Mouse (Mus musculus) kidney, adult 18-20 months (tissue): ENCODE measurements at regions not wholly inside any gene's neighbourhood (a gene's known extent, or its start where the extent isn't known, plus 50 kb on each side); places are given as distances from the start of the nearest gene placed in this dataset.
A peak's percentile ranks its signal among the peaks of the same experiment; 100 is the strongest.
"Not testable (repeated sequence)": the region's sequence is repeated elsewhere in the genome, so short reads cannot be mapped to it uniquely, and the experiment has no call there.

Experiments
- DNase-seq: peaks from one replicate; pipeline ENCODE4 v3.0.0; 2021

GRCm38 (mm10) chr2:128270377-128271129, 144.7 kb downstream of the Bcl2l11 start:
- DNase-seq: no peak

DNA sequence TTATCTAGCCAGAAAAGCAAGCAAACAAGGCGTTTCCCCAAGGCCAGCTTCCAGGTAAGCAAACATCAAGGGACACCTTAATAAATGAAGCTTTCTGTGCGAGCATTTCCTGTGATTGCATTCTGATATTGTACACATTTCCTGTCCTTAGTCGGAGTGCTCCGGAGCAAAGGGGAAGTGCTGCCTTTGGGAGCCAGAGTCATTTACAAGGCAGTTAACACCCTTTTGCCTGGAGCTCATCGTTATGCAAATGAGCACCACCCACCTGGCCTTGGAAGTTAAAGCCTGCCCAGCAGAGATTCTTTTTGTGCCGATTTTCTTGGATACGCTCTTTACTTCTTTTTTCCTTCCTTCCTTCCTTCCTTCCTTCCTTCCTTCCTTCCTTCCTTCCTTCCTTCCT, 147.0 kb downstream of the Bcl2l11 start:
- DNase-seq: no peak

DNA sequence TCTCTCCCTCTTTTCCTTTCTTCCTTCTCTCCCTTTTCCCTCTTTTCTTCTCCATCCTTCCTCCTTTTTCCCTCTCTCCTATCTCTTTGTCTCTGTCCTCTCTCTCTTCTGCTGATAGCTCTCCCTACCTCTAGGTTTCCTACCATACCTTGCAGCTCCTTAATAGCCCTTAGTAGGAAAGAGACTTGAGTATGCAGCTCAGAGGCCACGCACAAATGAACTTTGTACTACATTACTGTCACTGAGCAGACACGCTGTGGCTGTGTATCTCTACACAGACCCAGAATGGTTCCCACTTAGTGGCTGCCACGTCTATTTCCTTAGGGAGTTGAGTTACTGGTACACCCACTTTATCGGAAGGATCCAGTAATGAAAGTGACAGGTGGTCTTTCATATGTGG, 147.5 kb downstream of the Bcl2l11 start:
- DNase-seq: no peak

- no peak for DNase-seq
These were observed 150.5 kb downstream of the Bcl2l11 start for GRCm38 (mm10) chr2:128276337-128276736.

GRCm38 (mm10) chr2:128277387-128278123, 151.7 kb downstream of the Bcl2l11 start:
- no peak for DNase-seq

DNA sequence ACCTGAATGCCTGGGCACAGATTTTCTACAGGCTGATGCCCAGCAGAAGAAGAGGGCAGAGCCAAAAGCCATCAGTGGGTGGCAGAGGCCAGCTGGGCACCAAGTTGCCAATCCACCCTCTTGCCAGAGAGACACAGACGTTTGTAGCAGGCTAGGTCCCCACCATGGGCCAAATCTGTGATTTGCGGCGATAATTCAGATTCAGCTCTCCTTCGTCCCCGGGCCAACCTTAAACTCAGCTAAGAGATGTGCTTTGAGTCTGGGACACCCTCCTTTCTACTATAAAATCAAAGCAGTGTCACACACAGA, 152.2 kb downstream of the Bcl2l11 start:
- DNase-seq: no peak

DNA sequence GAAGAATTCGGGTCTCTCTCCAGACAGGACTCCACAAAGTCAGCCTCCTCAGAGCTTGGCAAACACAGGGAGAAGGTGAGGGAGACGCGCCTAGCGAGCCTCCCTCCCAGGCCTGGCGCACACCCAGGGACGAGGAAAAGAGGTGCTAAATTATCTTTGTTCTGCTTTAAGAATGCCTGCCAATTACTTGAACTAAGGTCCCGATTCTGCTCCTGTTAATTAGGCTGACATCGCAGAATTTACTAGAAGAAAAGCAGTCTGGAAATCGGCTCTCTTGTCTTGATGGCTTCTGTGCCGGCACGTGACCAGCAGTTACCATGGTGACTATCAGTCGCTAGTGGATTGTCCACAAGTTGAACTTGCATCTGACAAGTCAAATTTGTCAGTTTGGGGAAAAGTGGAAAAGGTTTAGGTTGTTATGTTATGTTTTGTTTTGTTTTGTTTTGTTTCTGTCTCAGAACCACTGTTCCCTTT, 152.8 kb downstream of the Bcl2l11 start:
- DNase-seq: no peak

GRCm38 (mm10) chr2:128279127-128279710, 153.4 kb downstream of the Bcl2l11 start:
- DNase-seq: no peak

- no peak for DNase-seq
These were observed 156.8 kb downstream of the Bcl2l11 start for GRCm38 (mm10) chr2:128282591-128282990.

- peak; percentile 76 for DNase-seq
These were observed 159.1 kb downstream of the Bcl2l11 start for GRCm38 (mm10) chr2:128284822-128285421.

- DNase-seq: no peak
These were observed 159.6 kb downstream of the Bcl2l11 start for GRCm38 (mm10) chr2:128285457-128285856.

DNA sequence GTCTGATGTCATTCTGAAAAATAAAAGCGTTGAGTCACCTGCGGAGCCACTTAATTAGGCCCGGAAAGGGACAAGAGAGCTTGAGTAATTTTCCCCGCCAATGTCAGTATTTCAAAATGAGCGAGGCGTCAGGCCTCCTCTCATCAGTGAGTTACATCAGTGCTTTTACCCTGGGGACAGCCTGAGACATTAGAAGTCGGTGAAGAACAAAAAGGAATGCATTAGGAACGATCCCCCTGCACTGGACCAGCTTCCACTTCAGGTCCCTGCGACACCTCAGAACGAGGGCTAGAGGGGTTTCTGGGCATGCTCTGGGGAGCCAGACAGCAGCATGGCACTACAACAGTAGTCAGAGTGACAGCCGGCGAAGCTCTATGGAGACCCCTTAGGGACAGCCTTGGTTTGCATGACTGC, 162.3 kb downstream of the Bcl2l11 start:
- DNase-seq: no peak

DNA sequence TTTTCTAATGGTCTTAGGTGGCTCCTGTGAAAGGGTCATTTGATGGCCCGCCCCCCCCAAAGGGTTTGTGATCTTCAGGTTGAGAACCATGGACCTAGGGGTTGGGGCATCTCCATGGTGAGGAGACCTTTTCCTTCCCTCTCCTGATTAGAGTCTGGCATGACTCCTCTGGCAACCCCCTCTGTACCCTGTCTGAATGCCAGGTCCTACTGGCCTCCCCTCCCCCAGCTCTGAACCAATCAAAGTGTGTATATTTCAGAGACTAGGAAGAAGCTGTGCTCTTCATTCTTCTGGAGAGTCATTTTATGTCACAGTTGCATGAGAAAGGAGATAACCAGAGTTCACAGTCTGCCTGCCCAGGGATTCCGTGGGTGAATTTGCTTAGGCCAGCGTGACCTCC, 164.8 kb downstream of the Bcl2l11 start:
- no peak for DNase-seq

GRCm38 (mm10) chr2:128294610-128295009, 168.8 kb downstream of the Bcl2l11 start:
- DNase-seq: no peak

DNA sequence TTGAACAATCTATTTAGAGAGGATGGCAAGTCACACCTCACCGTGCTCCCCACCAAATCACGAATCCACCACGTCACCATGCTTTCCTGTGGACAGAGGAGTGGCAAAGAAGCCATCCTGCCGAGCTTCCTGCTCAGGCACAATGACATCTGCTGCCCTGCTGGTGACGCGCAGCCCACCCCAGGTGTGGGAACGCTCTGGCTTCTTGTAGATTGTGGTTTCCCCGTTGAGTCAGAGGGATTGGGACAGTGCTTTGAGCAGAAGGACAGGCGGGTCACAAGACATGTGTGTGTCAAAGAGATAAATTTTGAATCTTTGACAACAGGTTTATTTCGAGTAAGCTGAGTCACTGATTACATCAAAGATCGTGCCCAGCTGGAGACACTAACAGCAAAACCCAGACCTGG, 169.2 kb downstream of the Bcl2l11 start:
- no peak for DNase-seq

DNA sequence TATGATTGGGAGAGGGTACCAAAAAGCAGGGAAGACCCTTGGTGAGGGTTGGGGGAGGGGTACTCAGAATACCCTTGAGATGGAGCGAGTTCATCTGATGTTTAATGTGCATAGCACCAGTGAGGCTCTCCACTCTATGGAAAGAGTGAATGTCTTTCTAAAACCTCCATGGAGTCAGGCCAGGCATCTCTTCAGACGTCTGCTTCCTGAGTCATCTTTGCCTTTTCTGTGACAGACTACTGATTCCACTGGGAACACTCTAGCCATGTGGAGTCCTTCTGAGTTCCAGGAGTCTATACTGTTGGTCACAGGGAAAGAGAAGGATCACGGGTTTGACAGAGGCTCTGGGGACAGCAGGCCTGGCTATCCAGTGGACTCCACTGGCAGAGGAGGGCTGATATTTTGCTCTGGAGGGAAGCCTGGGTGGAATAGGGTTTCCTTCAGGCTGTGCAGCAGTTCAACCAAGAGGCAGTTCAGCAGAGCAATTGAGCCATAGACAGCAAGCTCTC, 169.9 kb downstream of the Bcl2l11 start:
- no peak for DNase-seq

DNA sequence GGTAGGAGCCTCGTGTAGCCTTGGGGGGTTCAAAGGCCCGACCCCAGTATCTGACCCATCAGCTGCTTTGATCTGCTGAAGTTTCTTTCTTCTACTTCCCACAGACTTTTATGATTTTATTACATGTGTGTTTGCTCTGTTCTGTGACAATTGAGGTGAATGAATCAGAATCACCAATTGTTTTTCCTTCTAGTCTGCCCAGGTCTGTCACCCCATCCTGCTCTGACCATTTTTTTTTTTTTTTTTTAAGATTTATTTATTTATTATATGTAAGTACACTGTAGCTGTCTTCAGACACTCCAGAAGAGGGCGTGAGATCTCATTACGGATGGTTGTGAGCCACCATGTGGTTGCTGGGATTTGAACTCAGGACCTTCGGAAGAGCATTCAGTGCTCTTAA, 170.6 kb downstream of the Bcl2l11 start:
- not testable (repeated sequence) for DNase-seq

GRCm38 (mm10) chr2:128296897-128297296, 171.1 kb downstream of the Bcl2l11 start:
- no peak for DNase-seq

DNA sequence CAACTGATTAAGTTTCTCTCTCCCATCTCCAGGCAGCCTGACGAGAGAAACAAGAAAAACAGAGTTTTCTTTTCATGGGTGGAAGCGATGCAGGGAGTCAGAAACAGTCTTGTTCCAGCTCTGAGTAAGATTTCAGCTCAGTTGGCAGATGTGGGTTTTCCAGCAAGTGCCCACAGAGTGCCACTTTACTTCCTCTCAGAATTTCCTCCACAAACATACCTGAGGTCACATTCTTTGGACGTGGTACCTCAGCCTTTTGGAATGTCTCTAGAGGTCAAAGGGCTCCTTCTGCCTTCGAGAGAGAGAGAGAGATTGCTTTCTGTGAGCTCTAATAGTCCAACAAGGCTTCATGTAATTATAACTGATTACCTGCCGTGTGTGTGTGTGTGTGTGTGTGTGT, 172.0 kb downstream of the Bcl2l11 start:
- no peak for DNase-seq

- DNase-seq: no peak
These were observed 173.2 kb downstream of the Bcl2l11 start for GRCm38 (mm10) chr2:128298996-128299395.

GRCm38 (mm10) chr2:128301709-128302108, 175.9 kb downstream of the Bcl2l11 start:
- DNase-seq: no peak

DNA sequence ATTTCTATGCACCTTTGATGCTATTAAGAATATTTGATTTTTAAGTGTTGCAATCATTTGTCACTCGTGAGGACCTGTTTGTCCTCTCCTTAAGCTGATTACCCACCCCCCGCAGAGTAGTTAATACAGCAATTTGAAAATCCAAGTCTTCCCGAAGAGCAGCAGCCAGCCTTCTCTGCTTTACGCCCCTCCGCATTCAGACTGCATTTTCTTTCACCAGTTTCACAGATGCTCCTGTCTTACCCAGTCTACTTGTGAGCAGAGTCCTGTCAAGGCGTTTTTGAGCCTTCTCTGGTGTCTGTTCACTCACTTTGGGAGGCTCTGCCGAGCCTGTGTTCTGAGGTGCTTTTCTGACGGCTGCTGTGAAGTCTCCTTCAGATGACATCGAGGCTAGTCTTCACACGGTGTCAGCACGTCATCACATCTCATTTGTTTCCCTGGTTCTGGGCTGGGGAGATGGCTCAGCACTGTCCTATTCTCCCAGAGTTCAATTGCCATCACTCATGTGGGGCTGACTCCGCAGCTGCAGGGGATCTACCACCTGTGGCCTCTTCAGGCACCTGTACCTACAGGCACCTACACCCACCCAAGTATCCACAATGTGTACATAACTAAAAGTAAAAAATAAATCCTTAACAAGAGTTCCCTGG, 178.3 kb downstream of the Bcl2l11 start:
- DNase-seq: no peak

DNA sequence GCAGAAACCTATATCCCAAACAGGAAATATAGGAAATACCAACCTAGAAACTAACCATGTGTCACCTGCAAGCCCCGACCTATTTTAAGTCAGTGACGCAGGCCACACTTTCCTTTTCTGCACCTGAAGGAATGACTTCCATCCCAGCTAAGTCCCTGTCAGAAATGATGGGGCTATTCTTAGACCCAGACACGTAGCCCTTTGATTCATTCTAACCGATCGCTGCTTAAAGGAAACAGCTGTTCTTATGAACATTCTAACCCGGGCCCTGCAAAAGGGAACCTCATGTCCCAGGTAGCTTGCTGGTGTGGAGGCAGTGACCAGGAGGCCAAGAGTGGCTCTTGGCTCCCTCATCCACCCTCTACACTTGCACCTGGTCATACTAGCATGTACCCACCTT, 180.9 kb downstream of the Bcl2l11 start:
- no peak for DNase-seq
